Mouse (Mus musculus): ENCODE results near the gene Gm3448. TPM values are rescaled to one million over a fixed set of nuclear protein-coding genes. Genes with fewer than 3 reads are reported as not detected.
"Not testable (repeated sequence)": the region's sequence is repeated elsewhere in the genome, so short reads cannot be mapped to it uniquely, and the experiment has no call there.

Gene Gm3448
- polyA plus RNA-seq, 1 experiment from 2014 or later = 0.29 TPM

DNA sequence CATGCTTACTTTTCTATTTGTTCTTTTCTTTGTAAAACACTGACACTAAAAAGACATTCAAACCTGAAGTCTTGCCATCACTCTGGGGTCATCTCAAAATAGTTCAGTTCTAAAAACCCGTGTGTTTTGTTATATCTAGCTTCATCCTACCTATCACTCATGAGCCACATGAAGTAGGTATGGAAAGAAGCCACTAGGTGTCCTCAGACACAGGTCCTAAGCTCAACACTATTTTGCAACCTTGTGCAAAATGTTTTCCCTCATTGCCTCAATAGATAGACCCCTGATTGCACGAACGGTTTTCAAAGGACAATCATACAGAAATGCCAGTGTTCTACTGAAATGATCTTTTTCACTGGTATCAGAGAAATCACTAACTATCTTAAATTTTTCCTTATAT, 32.2 kb downstream of the Gm3448 start:
- H3K27ac ChIP-seq; H3K4me3 ChIP-seq (ENCODE audit: inconsistent target); H3K36me3 ChIP-seq (ENCODE audit: inconsistent target); H3K79me2 ChIP-seq (ENCODE audit: inconsistent target): not testable (repeated sequence)
- WGBS (ENCODE audit: missing documents) = no CpG with 5 or more reads among the region's 3 CpGs

DNA sequence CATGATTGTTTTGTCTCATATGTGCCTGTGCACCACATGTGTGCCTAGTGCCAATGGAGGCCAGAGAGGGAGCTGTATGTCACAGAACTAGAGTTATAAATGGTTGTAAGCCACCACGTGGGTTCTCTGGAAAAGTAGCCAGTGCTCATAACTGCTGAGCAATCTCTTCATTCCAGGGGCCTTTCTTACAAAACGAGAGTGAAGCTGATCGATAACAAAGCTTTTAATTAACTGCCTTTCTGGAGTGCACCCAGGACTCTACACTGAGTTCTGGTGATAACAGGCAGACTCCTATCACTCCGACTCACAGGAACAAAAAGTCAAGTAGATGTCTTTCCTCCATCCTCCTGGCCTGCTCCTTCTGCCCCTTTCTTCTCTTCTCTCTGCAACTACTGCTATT, 41.3 kb downstream of the Gm3448 start:
- not testable (repeated sequence) for H3K4me3 ChIP-seq (ENCODE audit: inconsistent target); H3K36me3 ChIP-seq (ENCODE audit: inconsistent target); H3K27ac ChIP-seq; H3K79me2 ChIP-seq (ENCODE audit: inconsistent target)
- no CpG with 5 or more reads among the region's 4 CpGs for WGBS (ENCODE audit: missing documents)

DNA sequence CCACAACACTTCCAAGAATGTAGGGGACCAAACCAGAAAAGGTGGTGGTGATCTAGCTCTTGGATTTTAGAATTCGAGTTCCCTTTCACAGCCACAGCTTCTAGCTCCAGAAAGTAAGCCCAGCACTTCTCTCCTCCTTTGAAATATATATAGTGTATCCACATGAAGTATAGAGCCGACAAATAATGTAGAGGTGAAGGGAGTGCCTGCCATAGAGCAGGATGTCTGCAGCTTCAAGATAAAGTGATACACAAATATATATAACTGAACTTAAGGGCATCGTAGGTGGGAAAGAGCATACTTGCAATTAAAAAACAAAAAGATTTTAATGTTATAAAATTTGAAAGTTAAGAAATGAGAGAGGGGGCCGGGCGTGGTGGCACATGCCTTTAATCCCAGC, 47.2 kb downstream of the Gm3448 start:
- H3K79me2 ChIP-seq (ENCODE audit: inconsistent target); H3K27ac ChIP-seq; H3K4me3 ChIP-seq (ENCODE audit: inconsistent target); H3K36me3 ChIP-seq (ENCODE audit: inconsistent target): not testable (repeated sequence)
- no CpG with 5 or more reads among the region's 5 CpGs for WGBS (ENCODE audit: missing documents)

DNA sequence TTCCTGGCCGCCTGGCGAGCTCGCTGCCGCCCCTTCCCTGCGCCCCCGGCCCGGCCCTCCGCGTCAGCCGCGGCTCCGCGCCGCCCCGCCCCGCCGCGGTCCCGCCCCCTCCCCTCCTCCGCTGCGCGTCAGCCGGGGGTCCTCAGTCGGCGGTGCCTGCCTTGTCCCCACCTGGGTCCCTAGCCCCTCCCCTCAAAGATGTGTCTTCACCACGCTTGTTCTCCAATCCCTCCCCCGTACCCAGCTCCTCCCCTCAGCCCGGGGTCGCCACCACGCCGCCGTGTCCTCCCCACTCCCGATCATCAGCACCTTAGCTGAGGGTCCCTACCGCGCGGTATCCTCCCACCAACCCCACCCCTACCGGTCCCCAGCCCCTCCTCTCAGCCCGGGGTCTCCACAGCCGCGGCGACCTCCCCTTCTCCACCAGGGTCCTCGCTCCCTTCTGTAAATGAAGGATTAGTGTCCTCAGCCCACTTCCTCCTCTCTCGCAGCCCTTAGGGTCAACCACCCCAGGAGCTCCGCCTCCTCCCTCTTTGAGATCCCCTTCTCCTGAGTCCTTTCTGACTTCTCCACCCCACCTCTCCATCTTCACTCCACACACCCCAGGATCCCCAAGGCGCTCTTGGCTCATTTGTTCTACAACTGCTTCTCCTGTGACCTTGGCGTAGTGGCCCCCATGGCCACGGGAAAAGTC, 48.1 kb downstream of the Gm3448 start:
- H3K36me3 ChIP-seq (ENCODE audit: inconsistent target) = not testable (repeated sequence)

DNA sequence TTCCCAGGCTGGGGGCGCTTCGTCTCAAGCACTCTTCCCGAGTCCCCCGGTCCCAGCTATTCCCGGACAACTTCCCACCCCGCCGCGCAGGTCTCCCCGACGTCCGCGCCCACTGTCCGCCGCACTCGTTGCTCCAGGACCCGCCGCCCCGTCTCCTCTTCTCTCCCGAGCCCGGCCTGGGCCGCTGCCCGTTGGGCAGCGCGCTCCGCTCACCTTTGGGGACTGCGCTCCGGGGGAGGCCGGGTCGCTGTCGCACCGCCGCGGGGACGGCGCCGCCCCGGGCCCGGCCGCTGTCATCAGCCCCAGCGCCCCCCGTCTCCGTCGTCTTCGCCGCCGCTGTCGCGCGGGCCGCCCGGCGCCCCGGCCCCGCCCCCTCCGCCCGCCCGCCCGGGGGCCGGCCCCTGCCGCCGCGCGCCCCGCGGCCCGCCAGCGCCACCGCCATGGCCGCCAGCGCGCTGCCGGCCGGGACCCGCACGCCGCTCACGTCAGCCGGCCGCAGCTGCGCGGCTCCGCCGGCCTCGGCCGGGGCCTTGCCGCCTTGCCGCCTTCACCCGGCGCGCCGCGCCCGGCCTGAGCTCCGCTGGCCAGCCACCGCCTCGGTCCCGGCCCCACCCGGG, 48.7 kb downstream of the Gm3448 start:
- WGBS (ENCODE audit: missing documents) = no CpG with 5 or more reads among the region's 98 CpGs
- H3K27ac ChIP-seq; H3K36me3 ChIP-seq (ENCODE audit: inconsistent target); H3K4me3 ChIP-seq (ENCODE audit: inconsistent target); H3K79me2 ChIP-seq (ENCODE audit: inconsistent target): not testable (repeated sequence)

More for the DNA sequence above, 48.1 kb downstream of the Gm3448 start:
- H3K79me2 ChIP-seq (ENCODE audit: inconsistent target); H3K27ac ChIP-seq; H3K4me3 ChIP-seq (ENCODE audit: inconsistent target): not testable (repeated sequence)
- WGBS (ENCODE audit: missing documents) = no CpG with 5 or more reads among the region's 47 CpGs

- WGBS (ENCODE audit: missing documents) = no CpG with 5 or more reads among the region's 5 CpGs
- not testable (repeated sequence) for H3K79me2 ChIP-seq (ENCODE audit: inconsistent target); H3K4me3 ChIP-seq (ENCODE audit: inconsistent target); H3K36me3 ChIP-seq (ENCODE audit: inconsistent target)
- 0 out of 2 replicates have a peak overlapping the region, but pooled peaks have one; percentile 39 for H3K27ac ChIP-seq
These were observed 51.1 kb downstream of the Gm3448 start for GRCm38 (mm10) chr17:14990116-14990702.

GRCm38 (mm10) chr17:14978362-14979038, 62.8 kb downstream of the Gm3448 start, which contains the start of the genes 9030025P20Rik and Gm3417:
Gene 9030025P20Rik (plus strand): TSS chr17:14978468.
Gene Gm3417 (minus strand): TSS chr17:14978790.
- not testable (repeated sequence) for H3K79me2 ChIP-seq (ENCODE audit: inconsistent target); H3K4me3 ChIP-seq (ENCODE audit: inconsistent target); H3K36me3 ChIP-seq (ENCODE audit: inconsistent target); H3K27ac ChIP-seq
- no CpG with 5 or more reads among the region's 60 CpGs for WGBS (ENCODE audit: missing documents)

DNA sequence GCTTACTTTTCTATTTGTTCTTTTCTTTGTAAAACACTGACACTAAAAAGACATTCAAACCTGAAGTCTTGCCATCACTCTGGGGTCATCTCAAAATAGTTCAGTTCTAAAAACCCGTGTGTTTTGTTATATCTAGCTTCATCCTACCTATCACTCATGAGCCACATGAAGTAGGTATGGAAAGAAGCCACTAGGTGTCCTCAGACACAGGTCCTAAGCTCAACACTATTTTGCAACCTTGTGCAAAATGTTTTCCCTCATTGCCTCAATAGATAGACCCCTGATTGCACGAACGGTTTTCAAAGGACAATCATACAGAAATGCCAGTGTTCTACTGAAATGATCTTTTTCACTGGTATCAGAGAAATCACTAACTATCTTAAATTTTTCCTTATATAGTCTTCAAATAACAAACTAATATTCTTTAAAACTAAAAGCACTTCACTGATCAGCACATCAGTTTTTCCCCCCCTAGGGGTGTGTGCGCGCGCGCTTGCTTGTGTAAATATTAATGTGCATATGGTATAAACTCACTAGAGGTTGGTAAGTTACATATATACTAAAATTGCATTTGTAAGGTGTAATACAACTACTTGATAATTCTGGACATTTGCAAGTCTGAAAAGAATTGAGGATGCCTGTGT, 63.5 kb downstream of the Gm3448 start:
- H3K36me3 ChIP-seq (ENCODE audit: inconsistent target); H3K27ac ChIP-seq; H3K4me3 ChIP-seq (ENCODE audit: inconsistent target); H3K79me2 ChIP-seq (ENCODE audit: inconsistent target): not testable (repeated sequence)
- WGBS (ENCODE audit: missing documents) = no CpG with 5 or more reads among the region's 7 CpGs

DNA sequence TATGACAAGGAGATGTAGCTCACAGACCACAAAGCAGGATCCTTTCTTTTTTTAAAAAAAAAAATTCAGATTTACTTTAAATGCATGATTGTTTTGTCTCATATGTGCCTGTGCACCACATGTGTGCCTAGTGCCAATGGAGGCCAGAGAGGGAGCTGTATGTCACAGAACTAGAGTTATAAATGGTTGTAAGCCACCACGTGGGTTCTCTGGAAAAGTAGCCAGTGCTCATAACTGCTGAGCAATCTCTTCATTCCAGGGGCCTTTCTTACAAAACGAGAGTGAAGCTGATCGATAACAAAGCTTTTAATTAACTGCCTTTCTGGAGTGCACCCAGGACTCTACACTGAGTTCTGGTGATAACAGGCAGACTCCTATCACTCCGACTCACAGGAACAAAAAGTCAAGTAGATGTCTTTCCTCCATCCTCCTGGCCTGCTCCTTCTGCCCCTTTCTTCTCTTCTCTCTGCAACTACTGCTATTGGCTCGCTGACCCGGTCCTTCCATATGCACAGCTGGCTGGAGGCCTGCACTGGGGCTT, 72.9 kb downstream of the Gm3448 start:
- H3K27ac ChIP-seq; H3K4me3 ChIP-seq (ENCODE audit: inconsistent target); H3K79me2 ChIP-seq (ENCODE audit: inconsistent target); H3K36me3 ChIP-seq (ENCODE audit: inconsistent target): not testable (repeated sequence)
- WGBS (ENCODE audit: missing documents) = no CpG with 5 or more reads among the region's 6 CpGs

DNA sequence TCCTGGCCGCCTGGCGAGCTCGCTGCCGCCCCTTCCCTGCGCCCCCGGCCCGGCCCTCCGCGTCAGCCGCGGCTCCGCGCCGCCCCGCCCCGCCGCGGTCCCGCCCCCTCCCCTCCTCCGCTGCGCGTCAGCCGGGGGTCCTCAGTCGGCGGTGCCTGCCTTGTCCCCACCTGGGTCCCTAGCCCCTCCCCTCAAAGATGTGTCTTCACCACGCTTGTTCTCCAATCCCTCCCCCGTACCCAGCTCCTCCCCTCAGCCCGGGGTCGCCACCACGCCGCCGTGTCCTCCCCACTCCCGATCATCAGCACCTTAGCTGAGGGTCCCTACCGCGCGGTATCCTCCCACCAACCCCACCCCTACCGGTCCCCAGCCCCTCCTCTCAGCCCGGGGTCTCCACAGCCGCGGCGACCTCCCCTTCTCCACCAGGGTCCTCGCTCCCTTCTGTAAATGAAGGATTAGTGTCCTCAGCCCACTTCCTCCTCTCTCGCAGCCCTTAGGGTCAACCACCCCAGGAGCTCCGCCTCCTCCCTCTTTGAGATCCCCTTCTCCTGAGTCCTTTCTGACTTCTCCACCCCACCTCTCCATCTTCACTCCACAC, 79.7 kb downstream of the Gm3448 start:
- H3K27ac ChIP-seq; H3K4me3 ChIP-seq (ENCODE audit: inconsistent target); H3K36me3 ChIP-seq (ENCODE audit: inconsistent target): not testable (repeated sequence)
- peaks cover 40% of the 10 kb centered on the region for H3K79me2 ChIP-seq (ENCODE audit: inconsistent target)
- no CpG with 5 or more reads among the region's 44 CpGs for WGBS (ENCODE audit: missing documents)

GRCm38 (mm10) chr17:14960951-14961556, 80.3 kb downstream of the Gm3448 start, which contains the start of gene Phf10:
Gene Phf10 (minus strand): TSS chr17:14961273.
- H3K36me3 ChIP-seq (ENCODE audit: inconsistent target); H3K27ac ChIP-seq: not testable (repeated sequence)
- peak within 1 kb of the TSS; percentile 48 for H3K4me3 ChIP-seq (ENCODE audit: inconsistent target)
- H3K79me2 ChIP-seq (ENCODE audit: inconsistent target) = peaks cover 46% of the 10 kb centered on the region
- WGBS (ENCODE audit: missing documents) = 0% methylated on average over 19 of the region's 100 CpGs

DNA sequence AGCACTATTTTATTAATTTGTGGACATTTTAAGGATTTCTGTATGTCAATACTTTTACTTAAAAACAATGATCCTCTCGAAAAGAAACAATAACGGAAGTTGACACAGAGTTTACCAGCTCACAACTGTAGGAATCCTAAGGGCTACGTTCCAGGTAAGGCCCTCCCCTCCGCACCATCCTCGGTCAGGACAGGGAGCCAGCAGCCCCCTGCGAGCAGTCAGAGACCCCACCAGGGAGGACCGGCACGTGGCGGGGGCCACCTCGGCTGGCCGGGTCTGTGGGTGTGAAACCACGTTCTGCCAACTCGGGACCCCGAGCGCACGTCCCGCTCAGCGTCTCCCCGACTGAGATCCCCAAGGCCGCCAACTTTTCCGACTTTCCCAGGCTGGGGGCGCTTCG, 80.8 kb downstream of the Gm3448 start:
- Histone ChIP-seq H3K79me2 (ENCODE audit: inconsistent target) (peaks cover 51% of the 10 kb centered on the region), H3K27ac (no peak overlapping the region), H3K36me3 (ENCODE audit: inconsistent target) (no peaks in the 10 kb centered on the region), H3K4me3 (ENCODE audit: inconsistent target) (peak overlapping the region; percentile 48)
- 2% methylated on average over 6 of the region's 23 CpGs for WGBS (ENCODE audit: missing documents)

GRCm38 (mm10) chr17:14959979-14960378, 81.4 kb downstream of the Gm3448 start:
- WGBS (ENCODE audit: missing documents) = 25% methylated on average over 3 of the region's 3 CpGs
- peak overlapping the region; percentile 48 for H3K4me3 ChIP-seq (ENCODE audit: inconsistent target)
- no peaks in the 10 kb centered on the region for H3K36me3 ChIP-seq (ENCODE audit: inconsistent target)
- peaks cover 56% of the 10 kb centered on the region for H3K79me2 ChIP-seq (ENCODE audit: inconsistent target)
- no peak overlapping the region for H3K27ac ChIP-seq

Measured in macrophage (primary cell).